Mouse (Mus musculus): Measurements from ENCODE around the gene Prm1. TPM values are rescaled to one million over a fixed set of nuclear protein-coding genes. Genes with fewer than 3 reads are reported as not detected.
"Not testable (repeated sequence)": the region's sequence is repeated elsewhere in the genome, so short reads cannot be mapped to it uniquely, and the experiment has no call there.

Gene Prm1
- polyA plus RNA-seq (2021): 0.14 TPM

DNA sequence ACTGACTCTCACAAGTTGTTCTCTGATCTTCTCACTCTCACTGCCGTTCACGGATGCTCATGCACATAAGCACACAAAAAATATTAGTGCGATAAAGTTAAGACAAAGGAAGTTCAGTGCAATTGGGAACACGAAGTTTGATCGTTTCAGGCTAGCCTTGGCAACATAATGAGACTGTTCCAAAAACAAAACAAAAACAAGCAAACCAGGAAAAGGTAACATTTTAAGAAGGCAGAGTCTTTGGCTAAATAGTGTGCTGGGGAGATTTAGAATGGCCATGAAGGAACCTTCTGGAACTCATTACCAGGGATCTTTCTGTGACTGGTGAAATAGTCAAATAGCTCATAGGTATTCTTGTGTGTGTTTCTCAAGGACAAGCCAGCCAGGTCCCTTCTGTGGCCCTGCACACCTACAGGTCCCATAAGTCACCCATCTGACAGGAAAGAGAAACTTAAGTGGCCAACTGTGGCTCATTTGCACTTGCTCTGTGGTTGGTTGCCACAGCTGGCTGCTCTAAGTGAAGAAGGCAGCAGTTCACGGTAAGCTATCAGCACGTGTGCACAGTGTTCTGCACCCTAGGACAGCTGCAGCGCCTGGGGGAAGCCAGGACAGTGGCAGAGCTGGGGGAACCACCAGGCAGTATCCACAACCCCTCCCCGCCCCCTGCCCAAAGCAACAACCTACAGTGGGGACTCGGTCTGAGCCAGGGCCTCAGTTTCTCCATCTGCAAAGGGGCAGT is at the start of gene Prm1:
TSS of gene Prm1 (minus strand) at position 51 of the 739 bp plus-strand sequence.
- no peak for DNase-seq (ENCODE audit: low read depth, low spot score)
- H3K27me3 ChIP-seq: no peaks in the 10 kb centered on the region
- CTCF ChIA-PET: no interaction called here
- POLR2A ChIA-PET: no interaction called here
- ATAC-seq: no peak
- in situ Hi-C loops (cut with MboI; ENCODE audit: low pct_unique_long_range_greater_than_20kb): no loop called here
- TF ChIP-seq CTCF (IDR thresholded peaks at IDR 0.05): no peak

DNA sequence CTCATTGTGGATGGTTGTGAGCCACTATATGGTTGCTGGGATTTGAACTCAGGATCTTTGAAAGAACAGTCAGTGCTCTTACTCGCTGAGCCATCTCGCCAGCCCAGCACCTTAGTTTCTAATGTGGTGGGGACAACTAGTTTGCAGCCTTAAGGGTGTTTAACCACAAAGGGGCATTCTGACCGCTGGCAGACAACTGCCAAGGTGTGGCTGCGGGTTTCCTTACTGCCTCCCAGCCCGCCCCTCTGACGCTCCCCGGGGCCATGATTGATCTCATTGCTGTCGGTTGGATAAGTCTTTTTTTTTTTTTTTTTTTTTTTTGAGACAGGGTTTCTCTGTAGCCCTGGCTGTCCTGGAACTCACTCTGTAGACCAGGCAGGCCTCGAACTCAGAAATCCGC is 46.6 kb upstream of the Prm1 start:
- H3K27me3 ChIP-seq, ATAC-seq, CTCF ChIA-PET: not testable (repeated sequence)

DNA sequence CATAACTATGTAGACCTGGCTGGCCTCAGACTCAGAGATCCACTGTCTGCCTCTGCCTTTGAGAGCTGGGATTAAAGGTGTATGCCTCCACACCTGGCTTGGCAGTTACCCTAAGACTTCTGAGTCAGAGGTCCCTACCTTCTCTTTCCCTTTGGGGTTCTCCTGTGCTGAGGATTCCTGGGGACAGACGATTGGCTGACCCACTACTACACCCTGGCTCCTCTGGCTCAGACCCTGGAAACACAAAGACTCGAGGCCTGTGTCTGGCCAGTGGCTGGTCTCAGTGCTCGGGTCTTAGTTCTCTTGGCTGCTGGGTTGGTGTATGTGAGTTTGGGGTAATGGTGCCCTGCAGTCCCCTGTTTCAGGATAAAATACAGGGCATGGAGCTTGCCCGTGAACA is 45.3 kb upstream of the Prm1 start:
- no peak for ATAC-seq
- no peak for DNase-seq (ENCODE audit: low read depth, low spot score)
- no peaks in the 10 kb centered on the region for H3K27me3 ChIP-seq
- CTCF ChIA-PET: interaction anchor here (0.9 kb wide), 1 partner anchor 281 kb away, joined by 3 read pairs; no protein-coding TSS in a partner anchor
- POLR2A ChIA-PET: no interaction called here
- in situ Hi-C loops (cut with MboI; ENCODE audit: low pct_unique_long_range_greater_than_20kb): no loop called here
- TF ChIP-seq CTCF (IDR thresholded peaks at IDR 0.05): no peak

More for the DNA sequence above, 46.6 kb upstream of the Prm1 start:
- DNase-seq (ENCODE audit: low read depth, low spot score); POLR2A ChIA-PET; in situ Hi-C loops (cut with MboI; ENCODE audit: low pct_unique_long_range_greater_than_20kb): not testable (repeated sequence)

DNA sequence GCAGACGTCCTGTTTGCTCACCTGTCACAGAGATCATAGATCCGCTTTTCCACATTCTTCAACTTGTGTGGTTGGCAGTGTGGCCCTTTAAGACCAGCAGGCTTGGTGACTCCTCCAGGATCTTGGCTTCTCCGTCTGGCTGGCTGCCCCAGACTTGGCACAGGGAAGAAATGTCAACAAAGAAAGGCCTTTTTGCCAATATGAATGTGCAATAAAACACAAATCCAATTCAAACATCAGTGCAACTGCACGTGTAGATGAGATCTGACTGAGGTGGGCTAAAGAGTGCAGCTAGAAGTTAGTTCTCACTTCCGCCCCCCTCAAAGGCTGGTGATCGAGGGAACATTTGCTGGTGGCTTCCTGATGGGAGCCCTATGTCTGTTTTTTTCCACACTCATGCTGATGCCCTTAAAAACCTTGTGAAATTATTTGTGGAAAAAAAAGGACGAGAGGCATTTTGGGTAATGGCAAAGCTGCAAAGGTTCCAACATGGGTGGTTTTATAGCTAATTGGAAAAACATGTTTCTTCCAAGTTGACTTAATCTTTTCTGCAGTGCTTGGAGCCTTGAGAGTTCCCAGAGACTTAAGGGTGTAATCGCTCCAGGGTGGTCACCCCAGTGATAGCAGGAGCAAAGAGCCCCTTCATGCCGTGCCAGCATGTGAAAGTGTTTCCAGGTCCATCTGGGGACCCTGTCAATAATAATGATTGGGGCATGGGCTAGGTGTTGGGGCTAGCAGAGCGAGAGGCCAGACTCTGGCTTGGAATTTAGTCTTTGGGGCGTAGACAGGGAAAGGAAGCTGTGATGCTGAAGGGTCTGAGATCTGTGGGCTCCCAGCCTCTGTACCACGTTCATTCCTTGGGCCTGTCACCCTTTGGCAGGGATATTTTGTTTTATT is 44.6 kb upstream of the Prm1 start:
- POLR2A ChIA-PET: no interaction called here
- in situ Hi-C loops (cut with MboI; ENCODE audit: low pct_unique_long_range_greater_than_20kb): loop anchor here (5.0 kb wide), 2 partner anchors 213 to 283 kb away; no protein-coding TSS in a partner anchor
- no peak for TF ChIP-seq CTCF (IDR thresholded peaks at IDR 0.05)
- ATAC-seq (no peak), DNase-seq (ENCODE audit: low read depth, low spot score) (no peak)
- CTCF ChIA-PET: interaction anchor here (0.6 to 1.3 kb wide), 3 partner anchors 12 to 280 kb away, joined by 3 read pairs; no protein-coding TSS in a partner anchor
- H3K27me3 ChIP-seq: no peaks in the 10 kb centered on the region

DNA sequence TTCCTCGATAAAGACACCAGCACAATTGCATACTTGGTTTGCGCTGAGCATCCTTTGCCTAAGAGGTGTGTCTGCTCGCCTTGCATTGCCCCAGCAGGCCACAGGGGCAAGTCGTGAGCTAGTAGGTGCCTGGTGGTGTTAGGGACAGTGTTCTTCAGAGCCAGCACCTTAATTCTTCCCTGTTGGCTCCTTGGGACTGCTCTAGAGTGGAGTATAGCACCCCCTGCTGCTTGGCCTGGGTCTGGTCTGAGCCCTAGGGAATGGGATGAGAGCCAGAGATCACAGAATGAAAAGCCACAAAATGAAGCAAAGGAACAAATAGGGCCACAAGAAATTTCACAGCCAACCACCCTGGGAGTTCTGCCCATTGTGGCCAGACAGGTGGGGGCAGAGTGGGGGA is 40.9 kb upstream of the Prm1 start:
- no peaks in the 10 kb centered on the region for H3K27me3 ChIP-seq
- CTCF ChIA-PET: interaction anchor here (0.7 to 3.5 kb wide), 18 partner anchors 9 to 300 kb away, joined by 3 to 18 read pairs (median 6); partner anchors contain the start of genes Socs1 and Tnp2
- no peak for TF ChIP-seq CTCF (IDR thresholded peaks at IDR 0.05)
- peak; percentile 91 for ATAC-seq
- peak; percentile 62 for DNase-seq (ENCODE audit: low read depth, low spot score)
- in situ Hi-C loops (cut with MboI; ENCODE audit: low pct_unique_long_range_greater_than_20kb): loop anchor here (5.0 kb wide), 2 partner anchors 209 to 279 kb away; no protein-coding TSS in a partner anchor
- POLR2A ChIA-PET: interaction anchor here (0.6 to 1.0 kb wide), 3 partner anchors 34 to 206 kb away, joined by 3 read pairs; no protein-coding TSS in a partner anchor

DNA sequence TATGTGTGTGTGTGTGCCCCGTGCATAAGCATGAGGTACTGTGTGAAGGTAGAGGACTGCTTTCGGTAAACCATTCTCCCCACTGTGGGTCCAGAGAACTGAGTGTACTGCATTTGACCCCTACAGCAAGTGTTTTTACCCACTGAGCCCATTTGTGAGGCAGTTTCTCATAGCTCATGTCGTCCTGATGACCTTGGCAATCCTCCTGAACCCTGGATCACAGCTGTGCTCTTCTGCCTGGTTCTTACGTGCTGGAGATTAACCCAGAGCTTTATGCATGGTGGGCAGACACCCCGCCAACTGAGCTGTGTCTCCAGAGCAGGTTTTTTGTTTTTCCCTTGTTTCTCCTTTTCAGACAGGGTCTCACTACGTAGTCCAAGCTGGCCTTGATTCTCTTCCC is 40.3 kb upstream of the Prm1 start:
- no peak for ATAC-seq
- POLR2A ChIA-PET: interaction anchor here (0.6 to 1.0 kb wide), 3 partner anchors 34 to 135 kb away, joined by 3 read pairs; no protein-coding TSS in a partner anchor
- DNase-seq (ENCODE audit: low read depth, low spot score): no peak

DNA sequence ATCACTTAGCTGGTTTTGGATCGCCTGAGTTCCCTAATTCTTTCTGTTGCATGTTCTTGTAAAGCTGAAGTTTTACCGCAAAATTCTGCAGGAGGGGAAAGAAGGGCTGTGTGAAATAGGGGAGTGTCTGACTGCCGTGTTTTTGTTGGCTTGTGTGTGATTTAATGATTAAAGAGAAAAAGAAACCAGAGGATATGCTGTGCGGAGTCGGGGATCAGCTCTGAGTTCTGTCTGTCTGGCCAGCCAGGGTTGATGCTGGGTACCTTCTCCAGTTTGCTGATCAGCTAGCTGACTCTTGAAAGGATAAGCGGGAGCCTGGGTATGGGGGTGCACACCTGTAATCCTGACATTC is 38.7 kb upstream of the Prm1 start:
- ATAC-seq (no peak), DNase-seq (ENCODE audit: low read depth, low spot score) (no peak)
- in situ Hi-C loops (cut with MboI; ENCODE audit: low pct_unique_long_range_greater_than_20kb): no loop called here
- H3K27me3 ChIP-seq: no peaks in the 10 kb centered on the region
- TF ChIP-seq CTCF (IDR thresholded peaks at IDR 0.05): no peak
- ChIA-PET CTCF (interaction anchor here (1.1 kb wide), 1 partner anchor 204 kb away, joined by 3 read pairs; no protein-coding TSS in a partner anchor), POLR2A (no interaction called here)

More for the DNA sequence above, 40.3 kb upstream of the Prm1 start:
- no peak for TF ChIP-seq CTCF (IDR thresholded peaks at IDR 0.05)
- CTCF ChIA-PET: interaction anchor here (0.7 to 3.5 kb wide), 14 partner anchors 8 to 300 kb away, joined by 3 to 18 read pairs (median 6); partner anchors contain the start of genes Socs1 and Tnp2
- in situ Hi-C loops (cut with MboI; ENCODE audit: low pct_unique_long_range_greater_than_20kb): loop anchor here (5.0 kb wide), 2 partner anchors 209 to 279 kb away; no protein-coding TSS in a partner anchor
- H3K27me3 ChIP-seq: no peaks in the 10 kb centered on the region

DNA sequence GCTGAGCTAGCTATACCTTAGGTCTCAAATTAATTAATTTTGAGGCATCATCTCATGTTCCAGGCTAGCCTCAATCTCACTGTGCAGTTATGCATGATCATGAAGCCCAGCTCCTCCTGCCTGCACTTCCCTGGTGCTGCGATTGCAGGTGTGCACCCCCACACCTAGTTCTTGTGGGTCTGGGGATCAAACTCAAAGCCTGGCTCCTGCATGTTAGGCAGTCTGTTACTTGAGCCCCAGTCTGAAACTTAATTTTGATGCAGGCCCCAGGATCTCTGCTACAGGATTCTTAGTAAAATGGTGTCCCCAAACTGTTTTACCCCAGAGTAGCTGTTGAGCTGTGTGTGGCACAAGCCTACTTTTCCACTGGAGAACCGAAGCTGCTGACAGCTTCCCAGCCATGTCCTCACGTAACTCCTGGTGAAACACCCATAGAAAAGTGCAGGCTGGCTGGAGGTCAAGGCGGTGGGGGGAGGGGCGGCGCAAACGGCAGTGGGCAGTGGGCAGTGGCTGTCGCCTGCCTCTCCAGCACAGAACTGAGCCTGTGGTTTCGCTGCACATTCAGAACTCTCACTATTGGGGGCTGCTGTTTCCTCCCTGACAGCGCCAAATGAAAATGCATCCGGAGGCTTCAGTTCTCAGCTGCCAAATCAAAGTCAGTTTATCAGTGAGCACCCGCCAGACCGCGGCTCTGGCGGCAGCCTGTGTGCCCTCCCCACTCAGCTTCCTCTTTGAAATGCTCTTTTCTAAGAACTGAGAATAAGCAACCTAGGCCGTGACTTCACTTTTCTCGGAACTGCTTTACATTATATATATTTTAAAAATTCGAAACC is 38.1 kb upstream of the Prm1 start:
- DNase-seq (ENCODE audit: low read depth, low spot score) (no peak), ATAC-seq (no peak)
- ChIA-PET CTCF (interaction anchor here (1.1 kb wide), 1 partner anchor 203 kb away, joined by 3 read pairs; no protein-coding TSS in a partner anchor), POLR2A (no interaction called here)
- H3K27me3 ChIP-seq: no peaks in the 10 kb centered on the region
- in situ Hi-C loops (cut with MboI; ENCODE audit: low pct_unique_long_range_greater_than_20kb): no loop called here
- TF ChIP-seq CTCF (IDR thresholded peaks at IDR 0.05): no peak

DNA sequence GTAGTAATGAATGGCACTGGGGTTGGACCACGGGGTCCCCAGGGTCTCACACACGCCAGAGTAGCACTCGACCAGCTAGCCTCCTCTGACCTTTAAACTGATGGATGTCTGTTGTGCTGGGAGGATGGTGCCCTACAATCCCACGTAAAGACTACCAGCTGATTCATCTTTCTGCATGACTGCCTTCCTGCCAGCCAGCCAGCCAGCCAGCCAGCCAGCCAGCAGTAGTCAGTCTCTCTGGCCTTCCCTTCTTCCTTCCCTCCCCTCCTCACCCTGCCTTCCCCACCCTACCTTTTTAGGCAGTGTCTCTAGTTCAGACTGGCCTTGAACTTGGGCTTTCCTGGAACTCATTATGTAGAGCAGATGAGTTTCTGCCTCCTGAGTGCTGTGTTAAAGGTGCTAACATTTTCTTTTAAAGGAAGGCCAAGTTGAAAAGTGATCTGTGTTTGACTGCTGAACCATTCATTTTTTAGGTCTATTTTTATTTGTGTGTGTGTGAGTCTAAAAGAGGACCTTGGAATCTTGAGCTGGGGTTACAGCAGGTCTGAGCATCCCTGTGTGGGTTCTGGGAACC is 36.7 kb upstream of the Prm1 start:
- CTCF ChIA-PET: interaction anchor here (1.3 kb wide), 1 partner anchor 54 kb away, joined by 3 read pairs; the partner anchor contains the start of gene Tnp2
- DNase-seq (ENCODE audit: low read depth, low spot score) (no peak), ATAC-seq (no peak)
- TF ChIP-seq CTCF (IDR thresholded peaks at IDR 0.05): no peak
- H3K27me3 ChIP-seq: no peaks in the 10 kb centered on the region
- in situ Hi-C loops (cut with MboI; ENCODE audit: low pct_unique_long_range_greater_than_20kb): no loop called here
- POLR2A ChIA-PET: interaction anchor here (0.7 kb wide), 1 partner anchor 54 kb away, joined by 3 read pairs; no protein-coding TSS in a partner anchor

Data from Patski (cell line).